Mouse (Mus musculus) right cerebral cortex, postnatal 14 days (tissue): ENCODE data around the gene Adamts18.

Experiments
- DNase-seq: peaks from one replicate; pipeline ENCODE4 v3.0.0; 2022

The Adamts18 gene

DNA sequence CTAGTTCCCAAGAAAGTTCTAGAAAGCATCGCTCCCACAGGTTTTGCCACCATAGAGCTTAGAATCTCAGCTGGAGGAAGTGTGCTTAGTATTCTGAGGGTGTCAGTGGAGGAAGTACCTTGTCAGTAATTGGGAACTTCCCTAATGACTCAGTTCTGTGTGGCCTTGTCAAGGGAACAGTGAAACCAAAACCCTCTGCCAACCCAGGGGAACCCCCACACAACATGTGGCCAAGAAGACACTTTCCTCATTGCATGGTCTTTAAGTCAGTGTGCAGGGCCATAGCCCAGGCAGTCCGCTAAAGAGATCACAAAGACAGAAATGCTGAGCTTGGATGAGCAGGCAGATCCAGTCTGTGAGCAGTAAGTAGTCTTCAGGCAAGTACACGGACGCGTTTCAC is 192.4 kb downstream of the Adamts18 start:
- DNase-seq, result no peak

- DNase-seq, result no peak
These were observed 195.4 kb downstream of the Adamts18 start for GRCm38 (mm10) chr8:113653151-113653550.

- no peak for DNase-seq
These were observed 196.1 kb downstream of the Adamts18 start for GRCm38 (mm10) chr8:113652450-113652849.
